Mouse (Mus musculus) CH12.LX (cell line): ENCODE results near the gene Ugt1a8. TPM values are rescaled to one million over a fixed set of nuclear protein-coding genes. Genes with fewer than 3 reads are reported as not detected.
"Not testable (repeated sequence)": the region's sequence is repeated elsewhere in the genome, so short reads cannot be mapped to it uniquely, and the experiment has no call there.

Source experiments
- DNase-seq: peaks from one replicate; pipeline ENCODE4 v3.0.0-alpha.2; 2013; ENCODE audit errors: extremely low read depth
- H3K27ac ChIP-seq: 2 replicates; pipeline ENCODE4 v1.5.1; 2012; ENCODE audit warnings: low read depth, mild to moderate bottlenecking, control low read depth, moderate library complexity; ENCODE audit not compliant: insufficient read depth
- H3K27me3 ChIP-seq: replicated peaks from 2 replicates; pipeline ENCODE3; 2012; ENCODE audit warnings: inconsistent platforms
- H3K36me3 ChIP-seq, 2 experiments: replicated peaks in 1 of 2; 2 replicates each; pipeline versions ENCODE3 to v1.6.1; 2012; ENCODE audit warnings: inconsistent platforms in 1 of 2, low read length in 1 of 2, mild to moderate bottlenecking in 1 of 2, mixed read lengths in 1 of 2, moderate library complexity in 1 of 2; ENCODE audit not compliant: control insufficient read depth in 1 of 2, insufficient read depth in 1 of 2
- H3K4me1 ChIP-seq, 2 experiments: 2 replicates each; pipeline ENCODE4 v1.6.1; 2012; ENCODE audit warnings: inconsistent platforms in 1 of 2, moderate library complexity in 1 of 2; ENCODE audit not compliant: insufficient read depth in 2 of 2, control insufficient read depth in 1 of 2
- H3K4me2 ChIP-seq: 2 replicates; pipeline ENCODE4 v1.6.1; 2012; ENCODE audit warnings: low read depth, mild to moderate bottlenecking, control low read depth; ENCODE audit not compliant: poor library complexity, insufficient read depth, severe bottlenecking
- H3K4me3 ChIP-seq, 3 experiments: fragments of 150-350 bp in 1 of 3; sonication (generic) in 1 of 3; replicated peaks in 1 of 3; 2 replicates each; pipeline versions ENCODE3 to v1.5.1; 2011 to 2012; ENCODE audit warnings: low read depth in 2 of 3, low read length in 2 of 3, mild to moderate bottlenecking in 2 of 3, moderate library complexity in 2 of 3, control low read depth in 1 of 3, improper control_type of control experiment in 1 of 3, inconsistent platforms in 1 of 3, mixed read lengths in 1 of 3; ENCODE audit not compliant: poor library complexity in 1 of 3
- H3K79me2 ChIP-seq: replicated peaks from 2 replicates; pipeline ENCODE4 v1.6.1; 2012; ENCODE audit warnings: mild to moderate bottlenecking, moderate library complexity; ENCODE audit not compliant: control insufficient read depth, poor library complexity, insufficient read depth, severe bottlenecking; ENCODE audit errors: extremely low read depth
- H3K9ac ChIP-seq: 2 replicates; pipeline ENCODE4 v1.6.1; 2012; ENCODE audit warnings: low read depth, mild to moderate bottlenecking, control low read depth, moderate library complexity; ENCODE audit not compliant: insufficient read depth
- H3K9me3 ChIP-seq: replicated peaks from 2 replicates; pipeline ENCODE3; 2012; ENCODE audit warnings: low read length, inconsistent platforms, mixed read lengths
- E2F4 ChIP-seq: IDR thresholded peaks from 2 replicates; pipeline ENCODE4 v1.6.1; 2011; ENCODE audit warnings: low read depth, low read length, improper control_type of control experiment; ENCODE audit not compliant: insufficient replicate concordance
- GABPA ChIP-seq: IDR thresholded peaks from 2 replicates; pipeline ENCODE4 v1.6.1; 2012; ENCODE audit warnings: low read depth, low read length, improper control_type of control experiment, inconsistent platforms; ENCODE audit not compliant: insufficient replicate concordance
- NRF1 ChIP-seq: IDR thresholded peaks from 2 replicates; pipeline ENCODE4 v1.6.1; 2014; ENCODE audit warnings: low read depth, mild to moderate bottlenecking, inconsistent platforms, low read length, improper control_type of control experiment, moderate library complexity
- POLR2A ChIP-seq: IDR thresholded peaks from 2 replicates; pipeline ENCODE4 v1.6.1; 2011; ENCODE audit warnings: low read depth, mild to moderate bottlenecking, improper control_type of control experiment, low read length
- TBP ChIP-seq: conservative IDR thresholded peaks from 2 replicates; pipeline ENCODE4 v1.6.1; 2011; ENCODE audit warnings: low read depth, low read length, improper control_type of control experiment
- dilution Hi-C: fragments of 300-500 bp; cut with MboI; formaldehyde crosslinking; loops from 2 replicates; pipeline ENCODE4 v1.14.3; 2020; ENCODE audit warnings: low sequenced_read_pairs; ENCODE audit not compliant: extremely low pct_unique_long_range_greater_than_20kb, extremely low pct_ligation_motif_present
- in situ Hi-C: fragments of 300-500 bp; cut with MboI; formaldehyde crosslinking; loops from 3 replicates; pipeline ENCODE4 v1.14.3; 2019; ENCODE audit warnings: low sequenced_read_pairs, low pct_ligation_motif_present, low pct_unique_long_range_greater_than_20kb, mixed read lengths
- polyA plus RNA-seq: library from polyadenylated mRNA; unstranded; fragments of >175 nt; gene quantifications from 2 replicates; pipeline ENCODE4 v1.2.1, GENCODE M21; 2012; ENCODE audit warnings: low read depth; ENCODE audit not compliant: insufficient read length
- total RNA-seq, 2 experiments: library from RNA; depleted of rRNA; stranded (reverse); fragments of 300-350 nt in 1 of 2; fragments of >200 nt in 1 of 2; gene quantifications; 2 replicates each; pipeline ENCODE4 v1.2.3; 2012 to 2014

Ugt1a8 gene
- total and polyA plus RNA-seq, 3 experiments = not detected

DNA sequence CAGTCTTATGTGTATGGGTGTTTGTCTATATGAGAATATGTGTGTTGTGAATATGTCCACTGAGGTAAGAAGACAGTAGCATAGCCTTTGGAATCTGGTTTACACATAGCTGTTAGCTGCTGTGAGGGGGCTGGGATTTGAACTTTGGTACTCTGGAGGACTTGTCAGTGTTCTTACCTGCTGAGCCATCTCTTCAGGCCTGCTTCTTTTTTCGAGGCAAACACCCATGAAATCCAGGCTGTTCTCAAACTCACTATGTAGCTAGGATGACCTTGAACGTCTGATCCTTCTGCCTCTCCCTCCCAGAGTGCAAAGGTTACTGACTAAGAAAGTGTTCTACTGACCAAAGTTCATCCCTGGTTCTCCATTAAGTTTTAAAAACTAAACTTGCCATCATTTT, 18.0 kb downstream of the Ugt1a8 start:
- no peaks in the 10 kb centered on the region for H3K27me3 ChIP-seq
- H3K4me1 ChIP-seq = peaks cover 0 to 31% of the 10 kb centered on the region in 2 experiments; a peak in 2 of 4 replicates
- no peaks in the 10 kb centered on the region for H3K79me2 ChIP-seq
- peaks cover 0 to 2% of the 10 kb centered on the region in 2 experiments for H3K36me3 ChIP-seq
- no peak overlapping the region for H3K4me3 ChIP-seq
- in situ Hi-C loops = no loop called here
- TF ChIP-seq GABPA (no peak), POLR2A (no peak), E2F4 (no peak), TBP (no peak), NRF1 (no peak)
- TF ChIP-seq, all 38 proteins: peak for 0
- H3K9me3 ChIP-seq = no peaks in the 10 kb centered on the region
- no peak overlapping the region for H3K27ac ChIP-seq
- no peak overlapping the region for H3K4me2 ChIP-seq
- dilution Hi-C loops = no loop called here
- H3K9ac ChIP-seq = no peak overlapping the region
- no peak for DNase-seq

DNA sequence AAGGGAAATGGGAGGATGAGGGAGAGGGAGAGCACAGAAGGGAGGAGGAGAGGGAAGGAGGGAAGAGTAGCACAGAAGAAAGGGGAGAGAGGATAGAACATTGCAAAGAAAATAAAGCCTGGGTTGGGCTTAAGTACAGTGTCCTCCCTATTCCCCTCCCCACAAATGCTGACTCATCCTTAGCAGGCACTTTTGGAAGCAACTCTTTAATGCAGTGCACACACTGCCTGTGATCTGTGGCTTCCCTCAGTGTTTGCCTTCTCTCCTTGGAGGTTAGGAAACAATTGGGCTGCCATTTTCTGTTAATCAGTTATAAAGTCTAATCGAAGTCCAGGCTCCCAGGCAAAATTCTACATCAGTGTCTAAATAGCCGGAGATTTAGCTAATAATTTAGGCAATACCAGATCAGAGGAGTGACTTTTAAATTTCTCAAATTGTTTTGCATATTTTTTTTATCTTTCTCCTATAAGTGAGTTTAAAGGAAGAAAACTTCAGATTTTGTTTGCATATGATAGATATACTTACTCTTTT, 21.5 kb downstream of the Ugt1a8 start:
- H3K4me3 ChIP-seq, H3K27me3 ChIP-seq, H3K9ac ChIP-seq, in situ Hi-C loops, dilution Hi-C loops, H3K36me3 ChIP-seq, H3K9me3 ChIP-seq, H3K79me2 ChIP-seq, DNase-seq, H3K4me2 ChIP-seq, H3K27ac ChIP-seq: not testable (repeated sequence)
- peaks cover 0 to 19% of the 10 kb centered on the region in 2 experiments; a peak in 2 of 4 replicates for H3K4me1 ChIP-seq

DNA sequence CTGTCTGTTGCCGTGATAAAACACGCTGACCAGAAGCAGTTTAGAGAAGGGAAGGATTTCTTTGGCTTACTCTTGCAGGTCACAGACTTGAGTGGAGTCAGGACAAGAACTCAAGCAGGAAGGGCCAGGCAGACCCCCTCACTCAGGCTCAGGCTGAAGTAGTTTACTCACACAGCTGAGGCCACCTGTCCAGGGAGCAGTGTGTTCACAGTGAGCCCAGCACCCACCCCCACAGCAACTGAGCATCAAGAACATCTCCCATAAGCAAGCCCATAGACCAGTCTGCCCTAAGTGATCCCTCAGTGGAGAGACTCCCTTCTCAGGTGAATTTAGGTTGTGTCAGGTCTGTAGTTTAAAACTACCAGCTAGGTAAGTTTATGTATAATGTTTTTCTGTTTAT, 22.0 kb downstream of the Ugt1a8 start:
- in situ Hi-C loops, H3K4me3 ChIP-seq, H3K4me2 ChIP-seq, H3K36me3 ChIP-seq, H3K27me3 ChIP-seq, dilution Hi-C loops, H3K9ac ChIP-seq, H3K79me2 ChIP-seq, H3K27ac ChIP-seq, DNase-seq, H3K9me3 ChIP-seq: not testable (repeated sequence)
- H3K4me1 ChIP-seq = peaks cover 0 to 15% of the 10 kb centered on the region in 2 experiments; a peak in 2 of 4 replicates

DNA sequence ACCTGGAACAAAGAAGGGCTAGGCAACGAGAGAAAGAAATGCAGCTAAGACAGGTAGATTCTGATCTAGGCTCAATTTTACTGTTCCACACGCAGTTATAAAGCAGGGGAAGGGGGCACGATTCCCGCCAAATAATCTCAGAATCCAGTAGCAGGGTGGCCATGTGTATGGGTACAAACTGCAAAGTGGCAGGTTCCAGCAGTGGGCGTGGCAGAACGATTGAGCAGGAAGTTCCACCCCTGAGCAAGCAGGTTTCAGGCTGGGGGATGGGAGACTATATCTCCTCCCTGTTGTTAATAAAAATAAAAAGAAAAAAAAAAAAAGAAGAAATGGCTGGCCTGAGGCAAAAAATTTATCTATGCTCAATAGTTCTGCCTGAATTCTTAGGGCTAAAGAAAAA, 25.2 kb downstream of the Ugt1a8 start:
- in situ Hi-C loops, H3K27me3 ChIP-seq, H3K79me2 ChIP-seq, H3K9ac ChIP-seq, H3K4me2 ChIP-seq, H3K9me3 ChIP-seq, H3K36me3 ChIP-seq, H3K4me3 ChIP-seq, H3K4me1 ChIP-seq, H3K27ac ChIP-seq, dilution Hi-C loops, DNase-seq: not testable (repeated sequence)
